Mouse (Mus musculus): Measurements from ENCODE around the gene Krba1. TPM values are rescaled to one million over a fixed set of nuclear protein-coding genes. Genes with fewer than 3 reads are reported as not detected.

The Krba1 gene
- total RNA-seq, 2 experiments from 2014 or later: 0.43 TPM; not detected in 1

- ATAC-seq (replicated peaks; ENCODE audit: low FRiP score, poor library complexity, severe bottlenecking): no peak
Measured at GRCm38 (mm10) chr6:48420647-48421046, 25.3 kb downstream of the Krba1 start.

GRCm38 (mm10) chr6:48423336-48423735, 27.9 kb downstream of the Krba1 start:
- ATAC-seq (replicated peaks; ENCODE audit: low FRiP score, poor library complexity, severe bottlenecking): no peak

DNA sequence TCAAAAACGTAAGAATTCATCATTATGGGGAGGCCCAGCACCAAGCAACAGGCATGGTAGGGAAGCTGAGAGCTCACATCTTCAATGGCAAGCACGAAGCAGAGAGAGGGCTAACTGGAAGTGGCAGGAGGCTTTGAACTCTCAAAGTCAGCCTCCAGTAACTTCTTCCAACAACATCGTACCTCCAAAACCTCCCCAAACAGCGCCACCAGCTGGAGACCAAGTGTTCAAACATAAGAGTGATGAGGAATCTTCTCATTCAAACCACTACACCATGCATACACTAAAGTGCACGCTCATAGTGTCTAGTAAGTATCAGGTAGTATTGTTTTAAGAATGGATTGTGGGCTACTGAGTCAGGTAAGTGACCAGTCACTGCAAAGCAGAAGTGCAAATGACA, 28.7 kb downstream of the Krba1 start:
- no peak for ATAC-seq (replicated peaks; ENCODE audit: low FRiP score, poor library complexity, severe bottlenecking)

- no peak for ATAC-seq (replicated peaks; ENCODE audit: low FRiP score, poor library complexity, severe bottlenecking)
Measured at GRCm38 (mm10) chr6:48426956-48427355, 31.6 kb downstream of the Krba1 start.

GRCm38 (mm10) chr6:48428769-48429557, 33.6 kb downstream of the Krba1 start:
- no peak for ATAC-seq (replicated peaks; ENCODE audit: low FRiP score, poor library complexity, severe bottlenecking)

DNA sequence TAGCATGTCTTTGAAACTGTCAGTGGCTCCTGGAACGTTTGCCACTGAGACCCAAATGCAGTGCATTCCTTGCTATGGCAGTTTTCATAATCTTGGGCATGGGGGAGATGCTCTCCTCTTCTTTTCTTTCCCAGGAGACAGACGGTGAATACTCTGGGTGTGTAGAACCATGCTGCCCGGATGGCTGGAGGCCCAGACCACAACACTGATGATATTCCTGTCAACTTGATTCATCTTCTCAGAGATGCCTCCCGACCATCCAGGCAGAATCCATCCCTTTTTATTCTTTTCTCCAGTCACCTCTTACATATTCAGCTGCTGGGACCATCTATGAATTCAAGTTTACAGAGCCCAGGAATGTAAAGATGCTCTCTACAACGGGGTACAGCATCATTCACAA, 35.4 kb downstream of the Krba1 start:
- ATAC-seq (replicated peaks; ENCODE audit: low FRiP score, poor library complexity, severe bottlenecking): no peak

DNA sequence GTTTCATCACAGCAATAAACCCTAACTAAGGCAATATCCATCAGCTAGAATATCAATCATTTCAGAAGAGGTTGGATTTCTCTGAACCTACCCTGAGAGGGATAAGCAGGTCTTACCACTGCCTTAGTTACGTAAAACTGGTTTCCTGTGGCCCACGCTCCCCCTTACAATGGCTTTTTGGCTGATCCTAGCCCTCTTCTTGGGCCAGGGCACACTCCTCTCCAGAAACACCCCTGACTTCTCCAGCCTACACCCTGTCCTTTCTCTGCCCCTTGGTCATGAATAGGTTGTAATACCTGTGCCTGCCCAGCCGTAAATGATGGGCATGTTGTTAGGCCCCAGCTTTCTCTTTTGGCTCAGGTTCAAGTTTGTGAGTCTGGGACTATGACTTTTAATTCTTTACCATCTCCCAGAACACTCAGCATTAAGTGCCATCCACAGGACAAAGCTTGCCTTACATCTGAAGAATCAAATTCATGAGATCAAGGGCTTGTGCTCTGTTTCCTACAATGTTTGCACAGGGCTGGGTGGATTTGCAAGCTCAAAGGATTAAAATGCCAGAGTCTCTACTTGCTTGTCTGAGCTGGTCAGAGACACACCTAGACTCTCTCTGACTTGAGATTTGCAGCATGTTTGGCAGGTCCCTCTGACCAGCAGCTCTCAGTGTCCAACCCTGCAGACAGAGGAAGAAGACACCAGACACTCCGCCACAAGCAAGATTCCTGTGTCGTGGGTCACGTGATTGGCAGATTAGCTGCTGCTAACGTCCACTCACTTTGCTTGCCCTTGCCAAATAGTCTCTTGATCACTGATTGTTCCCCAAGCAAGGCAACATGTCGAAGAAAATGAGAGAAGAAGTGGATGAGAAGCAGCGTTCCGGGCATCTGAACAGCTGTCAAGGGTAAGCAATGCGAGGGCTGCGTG, 37.8 kb downstream of the Krba1 start:
- ATAC-seq (replicated peaks; ENCODE audit: low FRiP score, poor library complexity, severe bottlenecking): no peak

- no peak for ATAC-seq (replicated peaks; ENCODE audit: low FRiP score, poor library complexity, severe bottlenecking)
Measured at GRCm38 (mm10) chr6:48434651-48435050, 39.3 kb downstream of the Krba1 start.

DNA sequence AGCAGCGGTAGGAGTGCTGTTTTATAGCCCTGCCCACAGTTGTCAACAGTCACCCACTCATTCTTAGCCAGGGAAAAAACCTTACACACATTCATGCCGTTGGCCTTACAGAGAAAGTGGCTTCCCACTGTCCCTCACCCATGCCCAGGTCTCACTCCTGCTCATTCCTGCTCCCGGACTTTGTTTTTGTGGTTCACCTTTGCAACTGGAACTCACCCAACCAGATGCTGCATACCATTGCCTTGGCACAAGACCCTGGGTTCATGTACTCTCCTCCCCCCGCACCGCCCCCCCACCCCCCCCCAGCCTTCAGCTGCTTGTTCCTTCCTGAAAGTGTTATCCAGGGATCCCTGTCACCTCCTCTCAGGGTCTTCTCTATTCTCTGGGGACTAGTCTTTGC, 39.7 kb downstream of the Krba1 start:
- ATAC-seq (replicated peaks; ENCODE audit: low FRiP score, poor library complexity, severe bottlenecking): no peak

- no peak for ATAC-seq (replicated peaks; ENCODE audit: low FRiP score, poor library complexity, severe bottlenecking)
Measured at GRCm38 (mm10) chr6:48435706-48436349, 40.4 kb downstream of the Krba1 start.

GRCm38 (mm10) chr6:48437679-48438376, 42.4 kb downstream of the Krba1 start:
- no peak for ATAC-seq (replicated peaks; ENCODE audit: low FRiP score, poor library complexity, severe bottlenecking)

DNA sequence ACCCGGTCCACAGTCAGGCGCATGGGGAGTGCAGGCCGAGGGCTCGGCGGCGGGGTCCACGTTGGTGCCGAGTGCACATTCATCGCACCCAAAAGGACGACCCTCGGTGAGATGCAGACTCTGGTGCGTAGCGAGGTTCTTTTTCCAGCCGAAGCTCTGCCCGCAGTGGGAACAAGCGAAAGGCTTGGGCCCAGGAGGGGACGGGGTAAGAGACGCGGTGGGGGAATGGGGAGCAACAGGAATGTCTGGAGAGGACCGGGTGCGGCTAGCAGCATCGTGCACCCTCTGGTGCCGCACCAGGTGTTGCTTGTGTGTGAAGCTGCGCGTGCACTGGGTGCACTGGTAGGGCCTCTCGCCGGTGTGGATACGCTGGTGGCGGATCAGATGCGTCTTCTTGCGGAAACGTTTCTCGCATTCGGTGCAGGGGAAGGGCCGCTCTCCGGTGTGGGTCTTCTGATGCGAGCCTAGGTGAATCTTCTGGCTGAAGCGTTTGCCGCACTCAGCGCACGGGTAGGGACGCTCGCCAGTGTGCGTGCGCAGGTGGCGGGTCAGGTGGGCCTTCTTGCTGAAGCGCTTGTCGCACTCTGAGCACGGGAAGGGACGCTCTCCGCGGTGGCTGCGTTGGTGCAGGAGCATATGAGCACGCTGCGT, 43.2 kb downstream of the Krba1 start:
- ATAC-seq (replicated peaks; ENCODE audit: low FRiP score, poor library complexity, severe bottlenecking): no peak

- no peak for ATAC-seq (replicated peaks; ENCODE audit: low FRiP score, poor library complexity, severe bottlenecking)
Measured at GRCm38 (mm10) chr6:48439654-48440053, 44.3 kb downstream of the Krba1 start.

DNA sequence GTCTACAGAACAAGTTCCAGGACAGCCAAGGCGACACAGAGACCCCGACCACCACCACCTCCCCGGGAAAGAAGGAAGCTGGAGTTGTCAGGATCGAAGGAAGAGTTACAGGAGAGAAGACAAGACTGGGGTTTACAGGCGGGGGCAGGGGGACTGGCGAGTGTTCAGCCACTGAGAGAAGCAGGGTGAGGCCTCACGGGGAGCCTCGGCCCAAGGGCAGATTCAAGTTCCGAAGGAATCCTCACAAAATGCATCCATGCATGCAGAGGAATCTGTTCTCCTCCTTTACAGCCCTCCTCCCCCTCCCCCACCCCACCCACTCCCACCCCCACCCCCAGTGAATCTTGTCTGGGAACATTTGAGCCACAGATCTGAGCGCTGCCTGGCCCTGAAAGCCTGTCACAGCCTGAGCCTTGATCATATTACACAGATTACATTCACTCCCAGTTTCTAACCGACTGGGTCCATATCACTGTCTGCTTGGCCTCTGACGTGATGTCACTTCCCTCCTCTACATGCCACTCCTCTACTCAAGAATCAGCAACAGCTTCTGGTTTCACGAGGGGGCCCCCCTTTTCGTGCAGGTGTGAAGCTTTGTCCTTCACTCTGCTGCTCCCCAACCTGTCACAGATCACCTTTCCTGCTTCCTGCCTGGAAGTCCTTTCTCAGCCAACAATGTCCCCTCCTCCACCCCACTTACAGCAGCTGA, 45.1 kb downstream of the Krba1 start:
- ATAC-seq (replicated peaks; ENCODE audit: low FRiP score, poor library complexity, severe bottlenecking): no peak

DNA sequence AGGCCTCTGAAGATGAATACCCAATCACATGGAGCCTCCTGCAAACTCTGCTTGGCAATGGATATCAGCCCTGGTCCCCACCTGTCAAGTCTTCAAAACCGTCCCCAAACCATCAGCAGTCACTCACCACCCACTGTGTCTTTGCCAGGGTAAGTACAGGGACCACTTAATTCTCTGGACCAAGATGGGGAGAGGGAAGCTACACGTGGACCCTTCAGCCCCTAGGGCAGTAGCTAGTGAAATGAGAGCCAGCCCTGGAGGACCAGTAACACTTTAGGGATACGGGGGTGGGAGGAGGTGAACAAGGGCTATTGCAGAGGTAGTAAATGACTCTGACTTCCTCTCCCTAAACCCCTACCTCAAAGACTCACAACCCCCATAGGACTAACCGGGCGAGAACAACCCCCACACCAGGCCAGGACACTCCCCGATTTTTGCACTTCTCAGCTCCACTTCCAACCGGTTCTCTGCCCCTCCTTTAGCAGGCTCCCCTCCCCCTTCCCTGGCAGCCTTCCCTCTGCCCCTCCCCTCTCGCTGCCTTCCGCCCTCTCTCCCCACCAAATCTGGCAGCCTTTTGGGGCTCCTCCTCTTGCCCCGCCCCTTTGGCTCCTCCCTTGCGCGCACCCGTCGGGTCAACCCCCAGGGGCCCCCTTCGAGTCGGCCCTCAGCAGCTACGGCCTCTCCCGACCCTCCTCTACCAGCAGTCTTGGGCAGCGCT, 48.4 kb downstream of the Krba1 start:
- ATAC-seq (replicated peaks; ENCODE audit: low FRiP score, poor library complexity, severe bottlenecking): no peak

GRCm38 (mm10) chr6:48444310-48445180, 49.2 kb downstream of the Krba1 start:
- ATAC-seq (replicated peaks; ENCODE audit: low FRiP score, poor library complexity, severe bottlenecking): no peak

All from erythroblast, adult 5-6 weeks (primary cell).